Mouse (Mus musculus) monocyte, adult 2 months (primary cell): Measurements from ENCODE around the gene Atic.

Experiments
- DNase-seq, 2 experiments: peaks; one replicate each; pipeline ENCODE4 v3.0.0; 2022; ENCODE audit warnings: low spot score in 2 of 2, low read depth in 1 of 2

Gene Atic

DNA sequence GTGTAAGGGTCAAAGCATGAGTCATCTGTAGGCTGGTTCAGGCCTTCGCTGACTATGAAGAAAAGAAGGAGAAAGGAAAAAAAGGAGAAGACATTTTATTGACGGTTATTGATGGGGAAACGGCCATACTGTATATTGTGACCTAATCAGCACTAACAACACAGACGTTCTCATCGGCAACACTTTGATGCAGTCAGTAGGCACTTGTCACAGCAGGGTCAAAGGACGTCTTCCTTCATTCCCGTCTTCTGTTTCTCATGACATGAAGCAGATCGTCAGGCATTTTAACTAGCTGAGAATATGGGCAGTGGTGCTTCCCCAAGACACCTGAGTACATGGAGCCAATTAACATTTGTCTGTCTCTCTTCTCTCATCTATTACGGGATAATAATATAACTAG lies 36.2 kb downstream of the Atic start:
- no peak for DNase-seq

DNA sequence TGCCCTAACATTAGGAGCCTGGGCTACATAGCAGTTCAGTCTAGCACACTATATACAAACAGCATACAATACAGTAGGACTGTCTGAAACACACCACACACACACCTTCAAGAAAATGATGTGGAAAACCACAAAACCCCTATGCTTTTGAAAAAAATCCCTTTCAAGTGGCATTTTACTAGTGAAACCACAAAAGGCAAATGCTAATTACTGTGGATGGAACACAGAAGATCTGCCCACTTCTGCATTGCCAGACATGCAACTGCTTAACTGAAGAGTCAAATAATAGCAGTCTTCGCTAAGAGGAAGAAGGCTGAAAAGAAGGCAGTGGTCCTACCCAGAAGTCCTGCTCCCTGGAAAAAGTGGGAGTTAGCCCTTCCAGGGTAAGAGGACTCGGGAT lies 37.3 kb downstream of the Atic start:
- DNase-seq, result no peak

- DNase-seq, result no peak
Observed at GRCm38 (mm10) chr1:71595365-71595764, 38.4 kb downstream of the Atic start.

- no peak for DNase-seq
Observed at GRCm38 (mm10) chr1:71605751-71606150, 48.8 kb downstream of the Atic start.

- no peak for DNase-seq
Observed at GRCm38 (mm10) chr1:71606600-71607325, 49.8 kb downstream of the Atic start.

DNA sequence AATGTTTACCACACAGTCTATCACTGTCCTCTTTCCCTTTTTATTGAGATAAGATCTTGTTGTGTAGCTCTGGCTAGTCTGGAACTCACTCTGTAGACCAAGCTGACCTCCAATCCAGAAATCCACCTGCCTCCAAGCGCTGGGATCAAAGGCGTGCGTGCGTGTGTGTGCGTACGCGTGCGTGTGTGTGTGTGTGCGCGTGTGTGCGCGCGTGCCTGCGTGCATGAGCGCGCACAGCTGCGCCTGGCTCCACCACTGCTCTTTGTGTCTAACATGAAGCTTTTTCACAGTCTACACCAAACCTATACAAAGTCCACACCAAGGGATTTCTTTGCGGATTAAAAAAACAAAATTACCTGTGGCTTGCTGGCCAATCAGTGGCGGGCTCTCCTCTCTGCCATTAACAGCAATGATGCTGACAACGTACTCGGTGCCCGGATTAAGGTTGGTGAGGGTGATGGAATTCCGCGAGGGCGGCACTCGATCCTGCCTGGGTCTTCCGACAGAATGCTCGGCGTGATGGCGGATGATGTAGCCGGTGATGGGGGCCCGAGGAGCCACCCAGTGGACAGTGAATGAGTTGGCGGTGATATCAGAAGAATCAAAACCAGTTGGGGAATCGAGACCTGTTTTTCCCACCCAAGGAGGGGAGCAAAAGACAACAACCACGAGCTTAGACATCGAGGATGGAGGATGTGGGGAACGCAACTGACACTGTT lies 52.3 kb downstream of the Atic start:
- DNase-seq, result no peak

- DNase-seq, result no peak
Observed at GRCm38 (mm10) chr1:71609916-71610315, 53.0 kb downstream of the Atic start.

DNA sequence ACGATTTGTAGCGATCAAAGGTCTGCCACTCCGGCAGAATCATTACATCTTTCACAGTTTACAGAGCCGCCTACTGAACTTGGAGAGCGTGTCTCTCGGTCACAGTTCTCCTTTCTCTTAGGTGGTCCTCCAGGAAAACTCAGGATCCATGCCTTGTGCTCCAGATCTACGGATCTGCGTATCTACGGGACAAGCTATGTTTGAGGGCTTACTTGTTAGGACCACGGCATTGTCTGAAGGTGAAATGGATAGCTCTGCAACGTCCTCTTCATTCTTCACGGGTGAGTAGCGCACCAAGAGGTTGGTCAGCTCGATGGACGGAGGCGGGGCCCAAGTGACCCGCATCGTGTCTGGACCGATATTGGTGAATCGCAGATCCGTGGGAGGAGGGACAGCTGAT lies 55.3 kb downstream of the Atic start:
- no peak for DNase-seq

GRCm38 (mm10) chr1:71614545-71615246 lies 57.7 kb downstream of the Atic start:
- no peak for DNase-seq

- DNase-seq, result no peak
Observed at GRCm38 (mm10) chr1:71621526-71621925, 64.6 kb downstream of the Atic start.

DNA sequence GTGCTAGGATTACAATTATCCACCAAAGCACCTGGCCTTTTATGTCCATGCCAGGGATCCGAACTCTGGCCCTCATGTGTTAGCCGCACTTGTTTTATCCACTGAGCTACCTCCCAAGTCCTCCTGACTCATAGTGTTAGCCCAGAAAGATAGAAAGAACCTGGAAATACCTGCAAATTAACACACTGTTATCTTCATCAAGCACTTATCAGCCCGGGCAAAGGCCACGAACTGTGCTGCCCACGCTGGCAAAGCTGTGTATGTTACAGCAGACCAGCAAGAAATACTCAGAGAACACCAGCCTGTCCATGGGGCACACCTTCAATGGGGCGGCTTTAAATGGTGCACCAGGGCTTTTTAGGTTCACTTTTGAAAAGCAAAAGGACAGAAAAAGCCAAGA lies 66.7 kb downstream of the Atic start:
- DNase-seq, result no peak
